Mouse (Mus musculus) cerebellum, postnatal 25 days (tissue): ENCODE data around the gene Susd3.

Experiments used
- DNase-seq, 2 experiments: peaks; one replicate each; pipeline ENCODE4 v3.0.0; 2021; ENCODE audit warnings: mixed read lengths in 2 of 2

Susd3 gene

DNA sequence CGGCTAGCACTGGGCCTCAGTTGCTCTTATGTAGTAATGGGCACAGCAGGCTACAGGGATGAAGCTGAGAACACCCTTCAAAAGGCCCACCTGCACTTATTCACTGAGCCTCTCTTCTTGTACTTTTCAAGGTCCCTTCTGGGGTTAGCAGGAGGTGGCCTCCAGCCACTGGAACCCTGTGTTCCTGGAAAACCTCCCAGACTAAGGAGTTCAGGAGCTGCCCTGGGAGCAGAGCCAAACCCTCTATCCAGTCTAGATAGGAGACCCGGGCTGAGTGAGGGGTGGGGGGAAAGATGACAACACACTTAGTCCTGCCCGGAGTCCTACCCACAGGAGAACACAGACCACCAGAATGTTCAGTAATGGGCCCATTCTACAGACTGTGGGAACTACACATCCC lies 2.5 kb downstream of the Susd3 start:
- DNase-seq = peak in 1 of 2 experiments; percentile 8

DNA sequence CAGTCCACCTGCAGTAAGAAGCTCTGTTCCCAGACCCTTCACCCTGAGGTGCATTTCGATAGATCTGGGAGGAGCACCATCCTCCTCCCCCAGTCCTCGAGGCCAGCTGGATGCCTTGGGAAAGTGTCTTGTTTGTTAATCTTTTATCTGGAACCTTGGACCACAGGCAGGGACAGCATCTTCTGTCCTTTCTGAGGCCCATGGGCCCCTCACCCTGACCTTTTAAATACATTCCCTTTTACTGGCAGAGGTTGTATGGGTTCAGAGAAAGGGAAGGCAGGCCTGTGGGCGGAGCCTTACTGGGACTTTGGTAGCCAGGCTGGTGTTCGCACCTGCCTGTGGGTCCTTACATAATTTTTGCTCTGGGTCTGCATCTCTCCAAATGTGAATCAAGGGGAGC lies 3.3 kb downstream of the Susd3 start:
- DNase-seq = no peak

GRCm38 (mm10) chr13:49243492-49243891 lies 5.0 kb downstream of the Susd3 start:
- DNase-seq = no peak

DNA sequence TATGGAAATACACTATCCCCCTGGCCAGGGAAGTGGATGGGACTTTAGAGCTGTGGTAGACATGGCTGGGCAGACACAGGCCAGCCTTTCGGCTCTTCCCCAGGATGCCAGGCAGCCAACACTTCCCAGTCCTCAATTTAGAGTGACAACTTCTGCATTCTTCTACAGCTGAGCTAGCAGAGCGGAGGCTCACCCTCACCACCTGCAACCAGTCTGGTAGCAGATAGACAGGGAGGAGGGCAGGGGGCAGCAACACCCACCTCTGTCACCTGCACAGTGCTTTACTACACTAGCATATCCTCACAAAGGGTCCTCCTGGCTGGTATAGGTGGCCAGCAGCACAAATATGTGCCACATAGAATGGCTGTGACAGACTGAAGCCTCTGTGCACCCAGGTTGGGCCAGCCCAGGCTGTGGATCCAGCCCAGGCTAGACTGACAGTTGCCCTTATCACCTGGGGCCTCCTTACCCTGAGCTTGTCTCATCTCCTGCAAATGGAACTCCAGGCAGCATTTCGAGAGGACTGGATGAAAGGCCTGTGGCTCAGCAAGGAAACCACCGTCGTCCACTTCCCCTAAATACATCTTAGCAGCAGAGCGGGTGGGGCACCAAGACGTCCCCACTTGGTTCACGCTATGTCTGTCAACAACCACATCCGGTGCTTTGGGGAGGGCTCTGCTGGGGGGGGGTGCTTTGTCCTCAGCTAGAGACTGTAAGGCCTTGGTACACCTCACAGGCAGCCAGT lies 6.0 kb downstream of the Susd3 start:
- DNase-seq = no peak

DNA sequence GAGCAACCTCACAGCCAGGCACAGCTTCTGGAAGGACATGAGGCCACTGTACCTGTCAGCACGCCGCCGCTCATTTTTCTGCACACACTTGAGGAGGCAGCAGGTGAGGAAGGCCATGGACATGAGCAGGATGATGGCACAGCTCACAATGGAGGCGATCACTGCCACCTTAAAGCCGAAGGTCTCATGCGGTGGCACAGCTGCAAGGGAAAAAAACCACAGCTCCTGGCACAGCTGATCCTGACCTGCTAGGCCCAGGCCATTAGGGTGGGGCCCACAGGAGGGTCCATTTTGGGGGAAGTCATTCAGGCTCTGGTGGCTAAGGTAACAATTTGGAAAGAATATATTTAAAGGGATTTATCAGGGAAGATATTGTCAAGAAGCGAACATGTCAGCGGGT lies 9.8 kb downstream of the Susd3 start:
- DNase-seq = no peak

- no peak for DNase-seq
Measured at GRCm38 (mm10) chr13:49237617-49238016, 10.9 kb downstream of the Susd3 start.

- DNase-seq = no peak
Measured at GRCm38 (mm10) chr13:49234711-49235110, 13.8 kb downstream of the Susd3 start.

DNA sequence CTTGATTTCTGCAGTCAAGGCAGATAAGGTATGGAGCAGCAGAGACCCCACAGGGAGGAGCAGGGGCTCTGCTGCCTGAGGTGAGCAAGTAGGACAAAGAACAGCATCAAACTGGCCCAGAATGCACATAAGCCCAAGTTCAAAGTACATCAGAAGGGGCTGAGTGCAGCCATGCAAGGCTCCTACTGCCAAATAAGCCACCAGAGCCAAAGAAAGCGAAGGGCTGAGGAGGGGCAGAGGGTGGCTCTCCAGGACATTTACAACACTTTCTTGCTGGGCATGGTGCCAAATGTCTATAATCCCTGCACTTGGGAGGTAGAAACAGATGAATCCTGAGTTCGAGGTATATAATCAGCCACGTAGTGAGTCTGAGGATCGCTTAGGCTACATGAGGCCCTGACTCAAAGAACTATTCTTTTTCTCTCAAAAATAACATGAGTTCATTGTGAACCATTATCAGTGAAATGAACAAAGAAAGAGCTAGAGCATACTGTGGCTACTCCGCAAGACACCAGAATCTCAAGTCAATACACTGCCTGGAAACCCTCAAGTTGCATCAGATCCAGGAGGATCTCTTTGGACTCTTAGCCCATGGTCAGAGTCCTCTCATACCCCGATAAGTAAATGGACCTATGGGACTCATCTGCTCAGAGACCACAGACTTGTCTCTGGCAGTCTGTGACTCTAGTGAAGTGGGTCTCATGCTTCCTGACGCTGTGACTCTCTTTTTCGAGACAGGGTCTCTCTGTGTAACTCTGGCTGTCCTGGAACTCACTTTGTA lies 14.5 kb downstream of the Susd3 start:
- DNase-seq = no peak

- DNase-seq = no peak
Measured at GRCm38 (mm10) chr13:49225633-49226032, 22.9 kb downstream of the Susd3 start.

- DNase-seq = no peak
Measured at GRCm38 (mm10) chr13:49225159-49225558, 23.3 kb downstream of the Susd3 start.

GRCm38 (mm10) chr13:49224729-49225128 lies 23.8 kb downstream of the Susd3 start:
- DNase-seq = no peak

DNA sequence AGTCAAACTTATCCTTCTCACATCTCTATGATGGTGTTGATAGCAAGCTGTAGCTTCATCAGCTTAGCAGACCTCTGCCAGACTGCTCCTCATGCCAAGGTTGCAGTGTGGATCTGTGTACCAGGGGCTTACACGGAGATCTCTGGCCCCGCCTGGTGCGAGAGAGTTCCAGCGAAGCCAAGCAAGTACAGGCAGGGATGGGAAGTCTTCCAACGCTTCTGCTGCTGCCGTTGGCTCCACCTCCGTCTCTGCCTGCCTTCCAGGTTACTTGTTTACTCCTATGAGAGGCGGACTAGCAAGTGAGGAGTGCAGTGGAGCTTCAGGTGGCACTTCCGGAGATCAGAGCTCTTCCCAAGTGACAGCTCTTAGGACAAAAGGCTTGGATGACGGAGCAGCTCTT lies 24.2 kb downstream of the Susd3 start:
- no peak for DNase-seq

GRCm38 (mm10) chr13:49220912-49221311 lies 27.6 kb downstream of the Susd3 start:
- DNase-seq = no peak

- DNase-seq = no peak
Measured at GRCm38 (mm10) chr13:49219367-49219766, 29.1 kb downstream of the Susd3 start.

DNA sequence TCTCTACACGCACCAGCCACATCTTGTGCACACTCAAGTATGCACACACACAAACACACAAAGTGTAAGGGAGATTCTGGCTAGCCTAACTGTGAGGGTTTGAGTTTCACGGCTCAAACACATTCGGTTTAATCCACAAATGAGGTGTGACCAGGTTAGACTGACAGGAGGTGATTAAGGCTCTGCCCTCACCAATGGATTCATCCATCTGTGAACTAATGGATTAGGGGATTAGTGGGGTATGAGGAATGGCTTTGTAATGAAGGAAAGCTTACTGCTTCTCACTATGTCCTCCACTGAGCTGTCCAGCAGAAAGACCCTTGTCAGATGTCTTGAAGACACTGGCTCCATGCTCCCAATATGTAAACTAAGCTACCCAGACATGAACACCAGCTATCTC lies 29.9 kb downstream of the Susd3 start:
- no peak for DNase-seq

- DNase-seq = no peak
Measured at GRCm38 (mm10) chr13:49216808-49217561, 31.5 kb downstream of the Susd3 start.

DNA sequence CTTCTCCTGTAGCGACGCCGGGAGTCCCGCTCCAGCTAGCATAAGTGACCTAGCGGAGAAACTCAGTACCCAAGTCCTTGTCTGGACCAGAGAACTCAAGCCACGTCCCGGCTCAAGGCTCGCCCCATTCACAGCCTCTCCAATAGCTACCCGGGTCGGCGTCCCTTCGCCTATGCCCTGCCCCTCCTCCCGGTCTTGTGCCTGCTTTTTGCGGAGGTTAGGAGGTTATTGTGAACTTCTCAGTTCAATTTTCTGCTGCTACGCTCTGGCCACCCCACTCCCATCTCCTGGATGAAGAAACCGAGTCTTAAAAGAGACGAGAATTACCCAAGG lies 32.3 kb downstream of the Susd3 start:
- DNase-seq = no peak

DNA sequence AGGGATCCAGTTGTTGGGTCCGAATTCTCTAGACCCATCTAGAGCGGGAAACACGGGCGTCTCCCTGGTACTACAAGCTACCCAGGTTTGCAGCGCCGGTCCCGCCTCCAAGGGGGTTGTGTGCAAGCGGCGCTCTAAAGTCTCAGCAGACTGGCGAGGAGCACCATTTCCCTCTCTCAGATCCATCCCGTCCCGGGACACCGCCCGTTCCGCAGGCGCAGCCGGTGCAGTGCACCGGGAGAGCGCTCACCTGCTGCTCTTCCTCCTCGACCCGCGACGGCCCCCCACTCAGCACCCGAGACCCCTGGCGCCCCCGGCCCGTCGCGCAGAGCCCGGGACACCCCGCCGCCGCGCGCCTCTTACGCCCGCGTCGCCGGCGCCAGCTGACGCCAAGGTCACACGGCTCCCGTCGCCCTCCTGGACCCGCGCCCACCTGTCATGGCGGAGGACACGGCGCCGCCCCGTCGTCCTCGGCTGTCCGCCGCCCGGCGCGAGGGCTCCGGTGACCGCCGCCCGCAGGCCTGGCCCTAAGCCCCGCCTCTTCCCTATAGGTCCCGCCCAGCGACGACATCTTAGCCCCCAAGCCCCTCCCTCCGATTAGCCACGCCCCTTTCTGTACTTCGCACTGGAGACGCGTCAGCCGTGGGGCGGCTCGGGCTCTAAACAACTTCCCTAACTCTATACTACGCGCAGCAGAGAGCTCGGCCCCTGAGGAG lies 32.8 kb downstream of the Susd3 start, which contains the start of gene Card19:
TSS of gene Card19 (minus strand) at position 534 of the 716 bp plus-strand sequence.
- DNase-seq = peak; percentile 89 to 94

- no peak for DNase-seq
Measured at GRCm38 (mm10) chr13:49215128-49215503, 33.4 kb downstream of the Susd3 start.

DNA sequence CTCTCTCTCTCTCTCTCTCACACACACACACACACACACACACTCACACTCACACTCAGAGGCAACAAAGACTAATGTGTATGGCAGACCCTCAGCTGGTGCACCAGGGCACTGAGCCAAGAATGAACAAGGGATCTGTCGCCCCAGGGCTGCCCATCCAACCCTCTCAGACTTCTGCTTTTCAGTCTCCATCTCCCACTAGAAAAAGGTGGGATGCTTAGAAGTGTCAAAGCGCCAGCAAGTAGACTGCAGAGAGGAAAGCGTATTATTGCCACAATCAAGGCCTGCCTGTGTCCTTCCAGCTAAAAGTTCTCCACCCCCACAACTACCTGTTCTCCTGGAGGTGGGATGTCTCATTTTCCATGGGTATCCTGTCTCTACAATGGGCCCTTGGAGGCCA lies 34.1 kb downstream of the Susd3 start:
- DNase-seq = peak in 1 of 2 experiments; percentile 40

DNA sequence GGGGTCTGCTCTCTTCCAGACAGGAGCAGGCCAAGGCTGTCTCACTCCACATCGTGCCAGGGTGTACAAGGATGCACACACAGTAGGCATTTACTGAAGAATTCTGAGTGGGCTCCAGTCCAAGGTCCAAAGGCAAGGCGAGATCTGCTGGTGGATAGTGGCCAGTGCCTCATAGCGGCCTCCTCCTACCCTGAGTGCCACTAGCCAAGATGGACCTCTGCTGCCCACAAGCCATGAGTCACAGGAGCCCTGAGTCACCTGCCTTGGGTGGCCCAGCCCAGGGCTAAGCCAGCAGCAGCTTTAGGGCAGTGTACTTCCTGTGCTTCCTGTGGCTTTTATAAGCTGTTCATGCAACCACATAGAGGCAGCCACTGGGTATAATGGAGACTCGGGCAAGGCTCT lies 35.0 kb downstream of the Susd3 start:
- DNase-seq = peak; percentile 74 to 79

GRCm38 (mm10) chr13:49212711-49213500 lies 35.6 kb downstream of the Susd3 start:
- peak in 1 of 2 experiments; percentile 42 for DNase-seq
